Mouse (Mus musculus) 3134 (cell line): ENCODE results near the gene Cdkn1c.
A peak's percentile ranks its signal among the peaks of the same experiment; 100 is the strongest.

Source experiments
- DNase-seq: peaks from one replicate; pipeline ENCODE4 v3.0.0-alpha.2; 2011; ENCODE audit warnings: low spot score; ENCODE audit not compliant: insufficient read length; ENCODE audit errors: extremely low read depth

Cdkn1c gene

DNA sequence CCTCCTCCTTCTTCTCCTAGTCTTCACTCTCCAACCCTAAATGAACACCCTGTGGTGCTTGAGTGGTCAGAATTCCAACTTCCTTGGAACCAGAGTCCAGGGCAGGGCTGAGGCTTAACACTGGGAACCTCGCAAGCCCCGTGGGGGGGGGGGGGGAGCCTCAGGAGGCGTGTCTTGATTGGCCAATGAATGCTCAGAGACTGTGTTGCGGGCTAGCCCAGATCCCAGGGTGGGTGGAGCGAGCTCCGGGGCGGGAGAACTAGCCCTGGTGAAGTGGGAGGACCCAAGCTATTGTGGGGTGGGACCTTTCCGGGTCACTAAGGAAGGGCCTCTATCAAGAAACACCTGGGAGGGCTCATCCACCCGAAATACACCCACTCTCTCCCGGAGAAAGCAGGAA lies 14.0 kb upstream of the Cdkn1c start:
- DNase-seq = no peak

DNA sequence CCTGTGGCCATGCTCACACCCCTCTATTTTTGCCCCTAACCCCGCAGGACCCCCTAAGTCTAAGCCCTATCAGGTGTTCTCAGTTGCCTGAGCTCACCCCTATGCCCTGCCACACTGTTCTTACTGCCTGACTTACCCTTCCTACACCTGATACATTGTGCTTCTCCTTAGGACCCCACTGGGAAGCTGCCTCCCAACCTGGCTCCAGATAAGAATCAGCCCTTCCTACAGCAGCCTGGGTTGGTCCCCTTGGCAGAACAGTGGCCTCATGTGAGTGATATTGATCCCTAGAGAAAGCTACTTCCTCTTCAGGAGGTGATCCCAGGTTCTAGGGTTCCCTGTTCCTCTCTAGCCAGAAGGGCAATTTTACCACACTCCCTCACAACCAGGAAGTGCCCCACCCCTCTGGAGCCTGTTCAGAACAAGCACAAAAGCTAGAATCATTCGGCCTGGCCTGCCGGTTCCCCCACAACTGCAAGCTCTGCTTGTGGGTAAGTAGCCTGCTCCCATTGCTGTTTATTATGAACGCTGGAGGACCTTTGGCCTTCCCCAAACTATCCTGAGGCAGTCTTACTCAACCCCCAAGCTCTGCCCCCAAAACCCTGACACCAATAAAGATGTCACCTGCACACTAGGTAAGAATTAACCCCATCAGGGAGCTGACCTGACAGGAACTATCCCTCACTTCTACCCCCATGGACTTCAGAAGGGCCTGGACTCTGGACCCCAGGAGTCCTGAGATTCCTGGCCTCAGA lies 12.7 kb upstream of the Cdkn1c start, which contains the start of gene Slc22a18:
Gene Slc22a18 (plus strand): TSS at position 390 of the 755 bp plus-strand sequence.
- DNase-seq = no peak

DNA sequence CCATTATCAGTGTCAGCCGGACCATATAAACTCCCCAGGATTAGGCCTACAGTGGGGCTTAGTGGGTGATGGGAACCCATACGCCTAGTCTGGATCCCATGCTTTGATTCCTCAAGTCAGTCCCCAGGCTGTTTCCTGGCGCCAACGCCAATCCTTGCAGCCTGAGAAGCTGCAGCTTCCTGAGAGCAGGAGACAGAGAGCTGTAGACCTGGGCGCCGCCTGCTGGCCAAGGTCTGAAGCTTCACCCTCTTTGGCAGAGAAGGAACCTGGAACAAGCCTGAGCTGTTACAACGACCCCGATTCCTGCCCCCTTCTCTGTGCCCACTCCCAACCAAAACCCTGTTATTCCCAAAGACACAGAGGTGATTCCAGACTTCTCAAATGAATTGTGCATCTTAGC lies 9.1 kb upstream of the Cdkn1c start:
- DNase-seq = no peak

DNA sequence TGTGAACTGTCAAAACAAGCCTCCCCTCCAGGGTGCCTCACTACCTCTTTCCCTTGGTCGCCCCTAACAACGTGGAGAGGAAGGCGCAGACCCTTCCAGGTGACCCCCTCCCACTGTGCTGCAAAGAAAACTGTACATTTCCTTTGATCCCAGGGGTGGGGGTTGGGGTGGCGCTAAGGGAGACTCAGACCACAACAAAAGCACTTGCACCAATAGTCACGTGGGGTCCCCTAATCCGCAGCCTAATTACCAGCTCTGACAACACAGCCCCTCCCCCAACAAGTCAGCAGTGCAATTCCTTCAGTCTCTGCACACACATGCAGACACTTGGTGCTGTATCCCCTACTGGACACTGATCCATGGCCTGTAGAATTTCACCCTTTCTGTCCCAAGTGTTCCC lies 6.9 kb upstream of the Cdkn1c start:
- no peak for DNase-seq

DNA sequence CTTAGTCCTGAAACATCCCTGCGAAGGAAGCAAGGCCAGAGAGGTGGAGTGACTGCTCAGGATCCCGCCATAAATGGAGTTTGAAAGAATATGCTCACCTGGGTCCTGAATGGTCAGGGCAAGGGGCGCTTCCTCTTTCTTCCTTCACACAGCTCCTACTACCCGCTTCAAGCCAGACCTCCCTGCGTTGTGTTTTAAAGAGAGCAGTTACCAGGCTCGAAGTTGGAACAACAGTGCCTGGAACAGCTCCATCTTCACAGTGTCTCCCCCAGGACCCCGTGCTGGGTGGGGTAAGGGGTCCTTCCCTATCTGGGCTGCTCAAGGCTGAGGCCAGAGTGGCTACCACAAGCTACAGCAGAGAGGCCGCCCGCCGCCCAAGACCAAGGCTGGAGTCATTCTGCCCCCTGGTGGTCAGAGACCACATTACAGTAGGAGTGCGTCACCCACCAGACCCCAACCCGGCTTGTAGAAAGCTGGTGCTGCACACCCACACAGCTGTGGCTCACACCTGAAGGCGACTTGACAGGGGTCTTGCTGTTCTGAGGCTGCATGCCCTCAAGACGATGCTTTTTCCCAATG lies 5.3 kb upstream of the Cdkn1c start:
- peak; percentile 46 for DNase-seq

DNA sequence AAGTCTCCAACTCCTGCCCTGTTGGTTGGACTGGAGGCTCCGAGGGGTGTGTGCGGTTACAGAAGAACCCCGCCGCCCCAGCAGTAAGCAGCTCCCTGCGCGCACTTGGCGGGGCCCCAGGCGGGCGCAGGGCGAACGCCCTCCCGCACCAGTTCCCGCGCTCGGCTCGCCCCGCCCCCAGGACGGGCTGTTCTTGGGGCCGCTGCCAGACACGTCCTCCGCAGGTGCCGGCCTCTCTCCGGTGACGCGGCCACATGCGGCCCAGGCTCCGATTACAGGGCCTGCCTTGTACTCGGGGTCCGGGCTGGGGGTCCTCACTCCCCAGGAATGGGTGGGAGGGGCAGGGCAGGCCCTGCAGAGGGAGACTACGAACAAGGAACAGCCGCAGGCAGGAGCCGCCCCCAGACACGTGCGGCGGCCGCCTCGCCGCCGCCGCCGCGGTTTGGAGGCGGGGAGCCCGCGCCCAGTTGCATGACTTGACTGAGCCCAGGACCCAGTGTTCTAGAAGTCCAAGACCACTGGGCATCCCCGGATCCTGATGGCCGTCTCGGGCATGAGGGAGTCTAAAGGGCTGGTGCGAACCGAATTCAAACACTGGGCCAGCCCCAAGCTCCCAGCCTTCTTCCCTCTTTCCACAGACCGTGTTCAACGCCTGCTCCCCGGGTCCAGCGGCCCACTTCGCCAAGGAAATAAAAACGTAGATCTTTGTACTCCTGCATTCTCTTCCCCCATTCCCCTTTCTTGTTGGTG lies 4.1 kb upstream of the Cdkn1c start:
- DNase-seq = no peak

DNA sequence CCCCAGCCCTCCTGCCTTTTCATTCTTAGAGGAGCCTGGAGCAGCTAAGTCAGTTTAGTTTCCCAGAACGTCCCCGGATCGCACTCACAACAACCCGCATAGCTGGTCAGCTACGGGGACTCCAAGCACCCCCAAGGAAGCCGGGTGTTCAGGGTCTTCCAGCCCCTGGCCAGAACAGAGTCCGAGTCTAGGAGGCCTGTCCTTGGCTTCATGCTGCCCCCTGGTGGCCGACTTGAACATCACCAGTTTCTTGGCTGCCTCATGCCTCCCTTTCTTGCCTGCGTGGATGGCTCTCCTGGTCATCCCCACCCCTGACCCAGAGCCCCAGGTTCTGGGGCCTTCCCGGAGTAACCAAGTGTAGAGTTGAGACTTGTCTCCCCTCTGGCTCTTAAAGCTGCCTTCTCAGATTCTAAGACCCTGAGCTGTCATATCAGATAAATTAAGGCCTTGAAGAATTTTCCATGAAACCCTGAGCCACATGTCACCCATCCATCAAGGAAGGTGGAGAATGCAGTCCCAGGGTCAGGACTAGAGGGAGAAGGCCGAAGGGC lies 3.1 kb upstream of the Cdkn1c start:
- DNase-seq = peak; percentile 46

DNA sequence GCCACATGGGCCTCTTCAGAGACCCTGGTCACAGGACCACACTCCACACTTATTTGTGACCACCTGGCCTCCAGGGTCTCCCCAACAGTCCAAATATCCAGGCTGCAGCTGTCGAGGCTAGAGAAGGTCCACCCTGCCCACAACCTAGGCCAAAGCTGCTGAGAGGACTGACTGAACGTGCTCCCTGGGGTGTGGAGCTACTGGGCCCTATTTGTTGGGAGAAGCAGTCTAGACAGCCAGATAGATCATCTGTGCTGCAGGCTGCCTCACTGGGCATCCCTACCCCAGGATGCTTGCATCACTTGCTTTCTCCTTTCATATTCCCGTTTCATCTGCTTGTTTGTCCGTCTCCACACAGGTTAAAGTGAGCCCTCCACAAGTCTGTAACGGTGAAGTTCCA lies 1.7 kb upstream of the Cdkn1c start:
- no peak for DNase-seq

DNA sequence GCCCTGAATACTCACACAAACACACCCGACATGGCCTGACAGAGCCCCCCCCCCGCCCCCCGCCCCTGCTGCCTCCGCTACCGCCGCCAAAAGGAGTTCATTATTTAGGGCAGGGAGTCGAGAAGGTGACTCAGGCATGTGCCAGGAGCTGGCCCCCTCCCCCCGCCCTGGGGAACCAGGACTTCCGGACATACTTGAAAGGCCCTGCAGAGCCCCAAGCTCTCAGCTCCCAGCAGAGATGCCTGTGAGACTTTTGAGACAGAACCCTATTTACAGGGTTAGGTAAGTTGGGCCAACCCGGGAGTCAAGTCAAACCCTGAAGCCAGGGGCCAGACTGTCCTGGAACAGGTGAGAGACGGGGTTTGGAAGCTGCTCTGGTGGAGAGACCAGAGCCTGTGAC lies 1.1 kb upstream of the Cdkn1c start:
- DNase-seq = no peak

DNA sequence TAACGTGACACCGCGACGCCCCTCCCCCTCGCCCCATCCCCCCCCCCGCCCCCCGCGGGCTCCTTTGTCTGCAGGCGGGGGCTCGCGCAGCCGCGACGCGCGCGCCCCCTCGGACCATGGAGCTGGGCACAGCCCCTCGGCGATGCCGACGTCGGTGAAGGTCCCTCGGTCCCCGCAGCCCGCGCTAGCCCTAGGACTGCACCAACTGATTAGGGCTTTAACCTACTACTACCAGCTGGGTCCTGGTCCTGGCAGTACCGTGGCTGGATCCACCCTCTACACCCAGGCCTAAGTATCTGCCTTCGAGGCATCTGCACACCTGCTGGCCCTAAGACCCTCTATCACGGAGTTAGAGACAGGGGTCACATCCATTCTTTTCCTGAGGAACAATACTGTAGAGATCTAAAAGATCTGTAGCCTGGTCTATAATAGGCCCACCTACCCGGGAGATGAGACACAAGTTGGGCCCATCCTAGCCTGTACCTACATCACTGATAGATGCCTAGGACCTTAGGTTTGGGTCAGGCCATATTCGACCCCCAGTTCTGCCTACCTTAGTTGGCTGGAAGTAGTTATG lies 532 bp upstream of the Cdkn1c start:
- DNase-seq = no peak

DNA sequence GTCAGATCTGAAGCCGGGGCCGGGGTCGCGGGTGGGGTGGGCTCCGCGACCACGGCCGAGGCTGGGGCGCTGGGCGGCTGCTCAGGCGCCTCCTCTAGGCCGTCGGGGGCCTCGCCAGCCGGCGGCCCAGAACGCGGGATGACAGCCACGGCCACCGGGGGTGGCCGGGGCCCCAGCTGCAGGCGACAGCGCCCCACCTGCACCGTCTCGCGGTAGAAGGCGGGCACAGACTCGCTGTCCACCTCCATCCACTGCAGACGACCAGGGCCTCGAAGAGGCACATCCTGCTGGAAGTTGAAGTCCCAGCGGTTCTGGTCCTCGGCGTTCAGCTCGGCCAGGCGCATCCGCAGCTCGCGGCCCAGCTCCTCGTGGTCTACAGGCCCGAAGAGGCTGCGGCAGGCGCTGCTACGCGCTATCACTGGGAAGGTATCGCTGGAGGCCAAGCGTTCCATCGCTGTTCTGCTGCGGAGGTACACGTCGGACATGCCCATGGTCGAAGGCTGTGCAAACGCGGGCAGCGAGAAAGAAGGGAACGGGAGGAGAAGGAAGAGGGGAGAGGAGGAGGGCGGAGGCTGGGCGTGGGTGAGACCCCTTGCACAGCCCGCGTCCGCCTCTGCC lies 524 bp downstream of the Cdkn1c start:
- no peak for DNase-seq

DNA sequence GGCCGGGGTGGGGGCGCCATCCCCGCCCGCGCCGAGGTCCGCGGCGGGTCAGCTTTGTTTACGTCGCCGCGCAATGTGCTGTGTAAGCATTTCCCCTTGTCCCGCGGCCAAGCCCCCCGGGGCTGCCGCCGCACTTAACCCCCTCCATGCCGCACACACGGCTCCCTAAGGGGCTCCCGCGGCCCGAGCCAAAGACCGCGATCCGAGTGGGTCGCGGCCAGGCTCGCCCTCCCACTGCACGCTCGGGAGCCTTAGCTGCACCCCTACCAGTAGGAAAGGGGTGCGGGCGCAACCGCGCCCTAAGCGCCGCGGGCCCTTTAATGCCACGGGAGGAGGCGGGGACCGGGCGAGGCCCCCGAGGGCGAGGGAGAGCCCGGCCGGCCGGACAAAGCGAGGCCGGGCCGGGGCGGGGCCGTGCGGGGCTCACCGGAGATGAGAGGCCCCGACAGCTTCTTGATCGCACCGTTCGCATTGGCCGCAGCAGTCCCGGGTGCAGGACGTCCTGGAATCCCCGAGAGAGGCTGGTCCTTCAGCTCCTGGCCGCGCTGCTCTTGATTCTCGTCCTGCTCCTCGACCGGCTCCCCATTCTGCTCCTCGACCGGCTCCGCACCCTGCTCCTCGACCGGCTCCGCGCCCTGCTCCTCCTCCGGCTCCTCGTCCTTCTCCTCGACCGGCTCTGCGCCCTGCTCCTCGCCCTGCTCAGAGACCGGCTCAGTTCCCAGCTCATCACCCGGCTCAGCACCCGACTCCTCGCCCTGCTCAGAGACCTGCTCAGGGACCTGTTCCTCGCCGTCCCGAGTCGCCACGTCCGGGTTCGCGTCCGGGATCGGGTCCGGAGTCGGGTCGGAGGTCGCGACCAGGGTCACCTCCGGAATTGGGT lies 1.3 kb downstream of the Cdkn1c start:
- DNase-seq = no peak

DNA sequence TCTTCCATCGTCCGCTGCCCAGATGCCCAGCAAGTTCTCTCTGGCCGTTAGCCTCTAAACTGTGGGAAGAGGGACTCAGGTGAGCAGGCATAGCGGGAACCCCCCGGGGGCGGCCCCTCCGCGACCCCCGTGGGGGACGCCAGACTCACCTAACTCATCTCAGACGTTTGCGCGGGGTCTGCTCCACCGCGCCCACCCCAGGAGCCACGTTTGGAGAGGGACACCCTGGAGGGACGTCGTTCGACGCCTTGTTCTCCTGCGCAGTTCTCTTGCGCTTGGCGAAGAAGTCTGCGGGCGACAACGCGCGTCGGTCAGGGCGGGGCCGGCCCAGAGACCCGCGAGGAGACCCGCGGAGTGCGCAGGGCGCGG lies 1.9 kb downstream of the Cdkn1c start:
- DNase-seq = no peak

DNA sequence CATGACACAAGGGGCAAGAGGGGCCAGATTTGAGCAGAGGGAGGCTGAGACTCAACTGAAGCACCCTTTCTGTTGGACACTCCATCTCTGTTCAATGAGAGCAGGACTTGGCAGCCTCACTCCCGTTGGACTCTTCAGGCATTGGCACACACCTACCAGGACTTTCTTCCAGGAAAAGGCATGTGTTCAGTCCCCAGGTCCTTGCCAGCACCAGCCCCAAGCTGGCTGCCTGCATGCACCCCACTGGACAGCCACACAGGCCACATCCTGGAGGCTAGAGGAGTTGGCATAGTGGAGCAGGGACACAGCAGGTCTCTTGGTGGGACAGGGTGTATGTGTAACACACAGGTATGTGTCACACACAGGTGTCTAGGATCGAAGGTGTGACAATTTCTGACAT lies 13.7 kb downstream of the Cdkn1c start:
- DNase-seq = no peak

DNA sequence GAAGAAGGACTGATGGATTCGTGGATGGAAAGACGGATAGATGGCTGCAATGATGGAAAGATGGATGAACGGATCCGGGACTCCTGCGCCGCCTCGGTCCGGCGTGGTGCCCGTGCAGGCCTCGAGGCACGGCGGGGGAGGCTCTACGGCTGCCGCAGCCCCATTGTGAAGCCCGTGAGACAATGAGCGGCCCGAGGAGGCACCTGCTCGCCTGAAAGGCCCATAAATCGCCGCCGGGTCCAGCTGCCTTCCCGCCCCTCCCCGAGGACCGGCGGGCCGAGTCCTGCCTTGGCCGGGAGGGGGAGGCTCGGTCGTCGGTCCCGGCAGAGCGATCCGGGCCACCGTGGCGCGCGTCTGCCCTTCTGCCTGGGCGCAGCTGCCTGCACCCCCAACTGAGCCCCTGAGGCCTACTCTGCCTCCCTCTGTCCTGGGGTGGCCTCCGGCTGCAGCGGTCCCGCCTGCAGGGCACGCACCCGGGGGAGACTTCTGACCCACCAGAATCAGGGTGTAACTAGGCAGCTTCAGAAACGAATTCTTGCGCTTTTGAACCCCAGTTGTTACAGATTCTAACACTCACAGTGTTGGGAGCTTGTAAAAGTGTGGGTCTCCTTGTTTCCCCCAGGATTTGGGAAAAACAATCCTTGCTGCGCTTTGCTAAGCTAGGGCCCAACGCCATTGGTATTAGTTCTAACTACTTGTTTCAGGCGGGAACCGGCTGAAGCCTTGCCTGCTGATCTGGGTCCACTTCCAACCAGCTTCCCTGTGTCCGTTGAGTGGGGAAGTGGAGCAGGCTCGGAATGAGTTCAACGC lies 15.0 kb downstream of the Cdkn1c start:
- DNase-seq = no peak

DNA sequence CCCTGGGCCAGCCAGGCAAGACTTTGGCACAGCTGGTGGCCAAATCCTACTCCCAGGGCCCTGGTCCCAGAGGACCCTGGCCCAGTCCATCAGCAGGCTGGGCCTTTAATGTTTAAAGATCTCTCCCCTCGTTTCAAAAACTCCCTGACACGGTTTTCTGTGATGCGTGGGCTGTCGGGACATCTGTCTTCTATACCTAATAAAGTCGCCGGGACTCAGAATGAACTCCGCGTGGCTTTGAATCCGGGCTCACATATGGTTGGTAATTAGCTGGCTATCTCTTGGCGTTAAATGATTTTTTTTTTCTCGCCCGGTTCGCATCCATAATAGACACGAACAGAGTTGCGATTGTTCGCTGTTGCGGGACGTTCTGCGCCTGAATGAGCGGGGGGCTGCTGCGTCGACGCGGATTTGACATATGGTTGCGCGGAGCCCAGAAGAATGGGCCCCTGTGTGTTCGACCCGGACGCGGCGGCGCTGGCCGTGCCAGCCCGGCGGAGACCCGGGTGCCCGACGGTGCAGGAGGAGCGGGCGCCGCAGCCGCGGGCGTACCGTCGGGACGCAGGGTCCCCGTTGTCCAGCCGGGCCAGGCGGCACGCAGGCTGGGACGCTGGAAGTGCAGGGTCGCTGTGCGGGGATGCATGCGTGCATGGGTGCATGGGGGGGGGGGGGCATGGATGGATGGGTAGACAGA lies 15.7 kb downstream of the Cdkn1c start:
- no peak for DNase-seq

DNA sequence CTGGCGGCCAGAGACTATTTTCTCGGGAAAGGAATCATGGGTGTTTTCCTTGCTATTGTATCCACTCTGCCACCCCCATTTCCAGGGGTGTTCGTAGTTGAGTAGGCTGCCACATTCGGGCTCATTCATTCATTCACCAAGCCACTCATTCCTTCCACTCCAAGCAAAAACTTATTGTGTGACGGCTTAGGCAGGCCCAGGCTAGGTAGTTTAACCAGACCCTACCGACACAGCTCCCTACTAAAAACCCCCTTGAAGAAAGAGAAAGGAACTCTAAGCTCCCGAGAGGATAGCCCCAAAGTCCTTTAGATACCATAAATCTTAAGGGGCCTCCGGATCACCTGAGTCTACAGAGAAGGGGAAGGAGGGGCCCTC lies 16.3 kb downstream of the Cdkn1c start:
- DNase-seq = no peak

DNA sequence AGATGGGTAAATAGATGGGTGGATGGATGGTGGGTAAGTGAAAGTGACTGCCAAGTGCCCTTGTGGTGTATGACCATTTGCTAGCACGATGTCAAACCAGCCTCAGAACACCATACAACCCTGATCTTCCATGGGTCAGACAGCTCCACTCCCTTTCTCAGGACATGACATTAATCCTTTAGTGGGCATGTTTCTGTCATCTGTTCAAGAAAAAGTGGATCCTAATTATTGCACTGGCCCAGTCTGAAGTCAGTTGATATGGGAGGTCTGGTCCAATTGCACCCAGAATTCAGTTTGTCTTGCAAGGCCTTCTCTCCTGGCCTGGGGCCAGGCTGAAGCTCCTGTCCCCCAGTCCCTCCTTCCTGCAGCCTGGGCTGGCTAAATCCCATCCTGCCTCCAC lies 21.9 kb downstream of the Cdkn1c start:
- no peak for DNase-seq
